Comparison of ENCODE assay signal across 22 mouse cellular contexts in genomic region chr6:10456044-10456443, GRCm38 (mm10).
A peak's percentile ranks its signal among the peaks of the same experiment; 100 is the strongest.
DNase-seq lines count a peak whose midpoint lies in the region; ATAC-seq lines count a peak whose summit lies in the region.
"Had no signal": no experiment of that assay in that cellular context is flagged by ENCODE, and none has a peak within 500 bp of the region (broad histone marks: within the 10 kb centered on the region; RNA-seq: fewer than 3 reads in every experiment).

No protein-coding gene starts in this region.

- H3K9ac ChIP-seq in heart, embryonic 12.5 days, result no peak overlapping the region
- no peak overlapping the region for H3K9ac ChIP-seq in neural tube, embryonic 13.5 days
- H3K9ac ChIP-seq in neural tube, embryonic 14.5 days (replicated peaks; ENCODE audit: low read depth, low read length), result no peak overlapping the region
- H3K9ac ChIP-seq in neural tube, embryonic 15.5 days (replicated peaks), result no peak overlapping the region

- H3K4me3 ChIP-seq in heart, embryonic 12.5 days, result no peak overlapping the region
- no peak overlapping the region for H3K4me3 ChIP-seq in neural tube, embryonic 13.5 days
- no peak overlapping the region for H3K4me3 ChIP-seq in neural tube, embryonic 14.5 days (ENCODE audit: low read depth, low read length)
- H3K4me3 ChIP-seq in neural tube, embryonic 15.5 days (replicated peaks), result no peak overlapping the region

- H3K27me3 ChIP-seq in heart, embryonic 12.5 days (replicated peaks), result no peaks in the 10 kb centered on the region
- no peaks in the 10 kb centered on the region for H3K27me3 ChIP-seq in neural tube, embryonic 13.5 days
- H3K27me3 ChIP-seq in neural tube, embryonic 14.5 days (ENCODE audit: control insufficient read depth, insufficient read depth, low read length), result no peaks in the 10 kb centered on the region
- no peaks in the 10 kb centered on the region for H3K27me3 ChIP-seq in neural tube, embryonic 15.5 days (replicated peaks)
- H3K27me3 ChIP-seq: CH12.LX had no signal

- H3K4me1 ChIP-seq in heart, embryonic 12.5 days (replicated peaks), result no peaks in the 10 kb centered on the region
- H3K4me1 ChIP-seq in neural tube, embryonic 13.5 days (replicated peaks), result no peaks in the 10 kb centered on the region
- H3K4me1 ChIP-seq in neural tube, embryonic 14.5 days (ENCODE audit: control insufficient read depth, insufficient read depth, low read length), result no peaks in the 10 kb centered on the region
- no peaks in the 10 kb centered on the region for H3K4me1 ChIP-seq in neural tube, embryonic 15.5 days

- no peaks in the 10 kb centered on the region for H3K36me3 ChIP-seq in heart, embryonic 12.5 days
- H3K36me3 ChIP-seq in neural tube, embryonic 13.5 days, result no peaks in the 10 kb centered on the region
- H3K36me3 ChIP-seq in neural tube, embryonic 14.5 days (ENCODE audit: control insufficient read depth, insufficient read depth, low read length), result no peaks in the 10 kb centered on the region
- no peaks in the 10 kb centered on the region for H3K36me3 ChIP-seq in neural tube, embryonic 15.5 days
- H3K36me3 ChIP-seq: G1E had no signal

- DNase-seq in heart, adult 11 months, result peak; percentile 17
- no peak for DNase-seq in neural tube, embryonic 10.5 days (ENCODE audit: extremely low spot score, low spot score)
- no peak for DNase-seq in testis, postnatal 14 days (ENCODE audit: low spot score)
- DNase-seq: adrenal gland, adult 2 months; adrenal gland, adult 8-10 months; adrenal gland, postnatal 10 days; adrenal gland, postnatal 14 days; adrenal gland, postnatal 25 days; adrenal gland, postnatal 36 days; B cell, adult 2 months; cerebellum, adult 11 months; cerebellum, adult 11-12 months; cerebellum, adult 18-20 months had no signal

- H3K9me3 ChIP-seq in heart, embryonic 12.5 days (replicated peaks), result no peaks in the 10 kb centered on the region
- no peaks in the 10 kb centered on the region for H3K9me3 ChIP-seq in neural tube, embryonic 13.5 days
- no peaks in the 10 kb centered on the region for H3K9me3 ChIP-seq in neural tube, embryonic 14.5 days (ENCODE audit: control insufficient read depth, low read length)
- H3K9me3 ChIP-seq in neural tube, embryonic 15.5 days (replicated peaks), result no peaks in the 10 kb centered on the region
- H3K9me3 ChIP-seq: G1E had no signal

- no peak overlapping the region for H3K27ac ChIP-seq in heart, embryonic 12.5 days (ENCODE audit: poor library complexity, severe bottlenecking)
- no peak overlapping the region for H3K27ac ChIP-seq in neural tube, embryonic 13.5 days (replicated peaks)
- H3K27ac ChIP-seq in neural tube, embryonic 14.5 days (ENCODE audit: low read depth, low read length), result no peak overlapping the region
- no peak overlapping the region for H3K27ac ChIP-seq in neural tube, embryonic 15.5 days (replicated peaks)

- no peak for ATAC-seq in heart, embryonic 12.5 days (ENCODE audit: insufficient number of reproducible peaks, low FRiP score)
- peak; percentile 65 for ATAC-seq in neural tube, embryonic 13.5 days (ENCODE audit: low read depth)
- peak; percentile 54; the same call in 1 of the 2 replicates for ATAC-seq in neural tube, embryonic 14.5 days (ENCODE audit: low read depth)
- ATAC-seq in neural tube, embryonic 15.5 days (ENCODE audit: low FRiP score), result peak; percentile 50; the same call in 1 of the 2 replicates
- ATAC-seq in activated CD4-positive, CD25-positive, alpha-beta regulatory T cell, adult 4 months, result no peak
- ATAC-seq: CD4-positive, CD25-positive, alpha-beta regulatory T cell, adult 4 months; Patski had no signal

- H3K4me2 ChIP-seq in heart, embryonic 12.5 days, result no peak overlapping the region
- H3K4me2 ChIP-seq in neural tube, embryonic 13.5 days, result no peak overlapping the region
- H3K4me2 ChIP-seq in neural tube, embryonic 14.5 days (ENCODE audit: low read depth, low read length), result no peak overlapping the region
- H3K4me2 ChIP-seq in neural tube, embryonic 15.5 days, result no peak overlapping the region

Comparison
In these comparisons a context has a peak if more than half of its experiments do, and no peak if none do; other contexts are left out.
1. ATAC-seq: peak in neural tube, embryonic 13.5 days (single experiment), neural tube, embryonic 14.5 days (single experiment) and neural tube, embryonic 15.5 days (single experiment); none in heart, embryonic 12.5 days (single experiment) and activated CD4-positive, CD25-positive, alpha-beta regulatory T cell, adult 4 months (single experiment).